In genomic region chr6:134984748-134985147, GRCm38 (mm10) we compare ENCODE assay signal across 8 mouse cellular contexts. TPM values are rescaled to one million over a fixed set of nuclear protein-coding genes. Genes with fewer than 3 reads are reported as not detected.
DNase-seq lines count a peak whose midpoint lies in the region; ATAC-seq and TF ChIP-seq lines count a peak whose summit lies in the region.

No protein-coding gene starts in this region.

- peak overlapping the region; percentile 80 for H3K4me3 ChIP-seq in gastrocnemius, adult 2 months
- peak overlapping the region; percentile 83; the same call in 1 of the 2 replicates for H3K4me3 ChIP-seq in G1E (ENCODE audit: low read depth, low read length)
- H3K4me3 ChIP-seq in embryonic facial prominence, embryonic 13.5 days, result no peak overlapping the region

- ATAC-seq in G1E (ENCODE audit: extremely low read depth, insufficient number of reproducible peaks, low FRiP score, poor library complexity, severe bottlenecking), result peak; percentile 88
- no peak for ATAC-seq in embryonic facial prominence, embryonic 13.5 days (ENCODE audit: insufficient number of reproducible peaks, insufficient read depth, low FRiP score, low TSS enrichment, low read depth)
- ATAC-seq in inflammation-experienced regulatory T-cells, adult 6 months, result no peak

- H3K9ac ChIP-seq in embryonic facial prominence, embryonic 13.5 days, result no peak overlapping the region

- peak; percentile 26; the same call in 1 of the 2 replicates for TF ChIP-seq CTCF in gastrocnemius, adult 2 months (IDR thresholded peaks at IDR 0.05)
- no peak for TF ChIP-seq CTCF in G1E (IDR thresholded peaks at IDR 0.05; ENCODE audit: low read depth, low read length)

- intact Hi-C loops in gastrocnemius, adult 2 months (cut with DNase I), result no loop called here
- intact Hi-C loops in gastrocnemius, postnatal 36 days (cut with DNase I), result no loop called here

- H3K27me3 ChIP-seq in G1E (ENCODE audit: insufficient read depth, low read length), result no peaks in the 10 kb centered on the region
- peaks cover 10% of the 10 kb centered on the region for H3K27me3 ChIP-seq in embryonic facial prominence, embryonic 13.5 days

- no peaks in the 10 kb centered on the region for H3K36me3 ChIP-seq in G1E (replicated peaks)
- H3K36me3 ChIP-seq in embryonic facial prominence, embryonic 13.5 days, result no peaks in the 10 kb centered on the region

- H3K27ac ChIP-seq in gastrocnemius, adult 2 months, result no peak overlapping the region
- no peak overlapping the region for H3K27ac ChIP-seq in embryonic facial prominence, embryonic 13.5 days

- peaks cover 63% of the 10 kb centered on the region for H3K4me1 ChIP-seq in G1E (ENCODE audit: insufficient read depth, low read depth, low read length)
- H3K4me1 ChIP-seq in embryonic facial prominence, embryonic 13.5 days, result peaks cover 21% of the 10 kb centered on the region

- WGBS in embryonic facial prominence, embryonic 13.5 days, result 61% methylated on average over 3 of the region's 3 CpGs

- H3K9me3 ChIP-seq in G1E (replicated peaks), result no peaks in the 10 kb centered on the region
- no peaks in the 10 kb centered on the region for H3K9me3 ChIP-seq in embryonic facial prominence, embryonic 13.5 days

- no peak for DNase-seq in gastrocnemius, adult 2 months
- no peak for DNase-seq in gastrocnemius, postnatal 36 days
- peak; percentile 73 for DNase-seq in G1E (ENCODE audit: low spot score)
- DNase-seq in kidney, postnatal 25 days, result peak; percentile 47 to 54
- DNase-seq in naive thymus-derived CD4-positive, alpha-beta T cell, adult 2 months (ENCODE audit: low read depth), result peak; percentile 23
- DNase-seq in Muller cell, postnatal 12 days (ENCODE audit: inconsistent ontology term), result no peak

- H3K4me2 ChIP-seq in embryonic facial prominence, embryonic 13.5 days, result 0 out of 2 replicates have a peak overlapping the region, but pooled peaks have one; percentile 92

RNA-seq across cellular contexts. Expression of gene Apold1, which starts 3.2 kb away (rescaled TPM):
- 1 to 10 TPM; 1.0 to 5.0 TPM for total RNA-seq in gastrocnemius, adult 2 months (2021)
- 1 to 10 TPM; 1.1 to 4.9 TPM for total RNA-seq in gastrocnemius, postnatal 36 days (2021)
- 0.83 and 1.5 TPM in 2 replicates for total RNA-seq in G1E (2014; fragmentation: Nextera tagmentation)
- 0.98 and 0.99 TPM in 2 replicates for total RNA-seq in G1E (2017)
- 0.16 and 0.19 TPM in 2 replicates for polyA plus RNA-seq in G1E (2012)
- polyA plus RNA-seq in embryonic facial prominence, embryonic 13.5 days (2015; fragmentation: Nextera tagmentation; extraction: Ambion mirVana), result 3.8 and 4.2 TPM in 2 replicates
- under 1 TPM in 2 of 3 experiments, not detected in 1; 0.09 to 0.33 TPM for polyA plus RNA-seq in inflammation-experienced regulatory T-cells, adult 6 months (2017; shearing (Covaris generic))

RNA-seq across cellular contexts. Expression of gene Ddx47, which starts 26.7 kb away (rescaled TPM):
- total RNA-seq in gastrocnemius, adult 2 months (2021), result 10 to 100 TPM; 26.9 TPM
- 10 to 100 TPM; 23.7 to 28.2 TPM for total RNA-seq in gastrocnemius, postnatal 36 days (2021)
- total RNA-seq in G1E (2014; fragmentation: Nextera tagmentation), result 81.3 and 100 TPM in 2 replicates
- total RNA-seq in G1E (2017), result 120 and 133 TPM in 2 replicates
- polyA plus RNA-seq in G1E (2012), result 7.2 and 12.5 TPM in 2 replicates
- polyA plus RNA-seq in embryonic facial prominence, embryonic 13.5 days (2015; fragmentation: Nextera tagmentation; extraction: Ambion mirVana), result 124 and 125 TPM in 2 replicates
- 100 to 1,000 TPM; 133 to 189 (median 188) TPM for polyA plus RNA-seq in inflammation-experienced regulatory T-cells, adult 6 months (2017; shearing (Covaris generic))

Comparison
In these comparisons a context has a peak if more than half of its experiments do, and no peak if none do; other contexts are left out.
1. DNase-seq: peak in G1E (single experiment), kidney, postnatal 25 days (2 of 2) and naive thymus-derived CD4-positive, alpha-beta T cell, adult 2 months (single experiment); none in gastrocnemius, adult 2 months (single experiment), gastrocnemius, postnatal 36 days (0 of 2) and Muller cell, postnatal 12 days (single experiment).